Mouse (Mus musculus) midbrain, embryonic 10.5 days (tissue): ENCODE data around the gene Gm38100. TPM values are rescaled to one million over a fixed set of nuclear protein-coding genes. Genes with fewer than 3 reads are reported as not detected.
A peak's percentile ranks its signal among the peaks of the same experiment; 100 is the strongest.

Experiments
- DNase-seq: peaks from one replicate; pipeline ENCODE4 v3.0.0-alpha.2; 2017; ENCODE audit warnings: low spot score
- H3K27ac ChIP-seq: fragments of 300-500 bp; sonication (generic); replicated peaks from 2 replicates; pipeline ENCODE4 v1.5.1; 2016; ENCODE audit warnings: mild to moderate bottlenecking
- H3K27me3 ChIP-seq: fragments of 300-500 bp; sonication (generic); 2 replicates; pipeline ENCODE4 v1.6.1; 2016; ENCODE audit warnings: low read depth, mild to moderate bottlenecking; ENCODE audit not compliant: poor library complexity, severe bottlenecking
- H3K36me3 ChIP-seq: fragments of 300-500 bp; sonication (generic); 2 replicates; pipeline ENCODE4 v1.6.1; 2016; ENCODE audit warnings: mild to moderate bottlenecking, moderate library complexity
- H3K4me1 ChIP-seq: fragments of 300-500 bp; sonication (generic); 2 replicates; pipeline ENCODE4 v1.6.1; 2016
- H3K4me3 ChIP-seq: fragments of 300-500 bp; sonication (generic); 2 replicates; pipeline ENCODE4 v1.5.1; 2016; ENCODE audit warnings: mild to moderate bottlenecking, moderate library complexity
- H3K9me3 ChIP-seq: fragments of 300-500 bp; sonication (generic); replicated peaks from 2 replicates; pipeline ENCODE4 v1.6.1; 2016; ENCODE audit warnings: mild to moderate bottlenecking
- WGBS: fragments of 180-500 bp; shearing (Covaris S2); methylation state at CpG from one replicate; pipeline ENCODE4 v1.1.7; 2016; 5-methylcytosine and 5-hydroxymethylcytosine counted together
- polyA plus RNA-seq: library from polyadenylated mRNA; unstranded; fragments of >200 nt; fragmentation: Nextera tagmentation; extraction: Ambion mirVana; gene quantifications from 2 replicates; pipeline ENCODE4 v1.2.1, GENCODE M21; 2016

Gm38100 gene
- polyA plus RNA-seq, 1 experiment from 2014 or later, result 0.16 TPM

DNA sequence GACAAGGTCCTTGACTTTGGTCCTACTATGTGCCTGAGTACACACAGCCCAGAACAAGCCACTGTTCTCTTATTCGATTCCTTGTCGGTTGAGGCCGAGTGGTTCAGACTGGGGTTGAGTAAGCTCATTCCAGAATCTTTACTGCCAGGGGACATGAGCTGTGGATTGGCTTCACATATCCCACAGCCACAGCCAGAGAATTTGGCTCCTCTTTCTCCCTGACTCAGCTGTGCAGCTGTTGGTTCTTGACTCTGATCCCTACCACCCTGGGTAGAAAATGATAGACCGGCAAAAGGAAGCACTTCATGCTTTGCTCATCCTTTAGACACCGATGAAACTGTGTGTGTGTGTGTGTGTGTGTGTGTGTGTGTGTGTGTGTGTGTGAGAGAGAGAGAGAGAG, 11.3 kb downstream of the Gm38100 start:
- Histone ChIP-seq H3K4me1 (no peaks in the 10 kb centered on the region), H3K4me3 (no peak overlapping the region), H3K27ac (no peak overlapping the region), H3K36me3 (no peaks in the 10 kb centered on the region), H3K9me3 (no peaks in the 10 kb centered on the region), H3K27me3 (no peaks in the 10 kb centered on the region)
- 94% methylated on average over 5 of the region's 5 CpGs for WGBS
- no peak for DNase-seq

DNA sequence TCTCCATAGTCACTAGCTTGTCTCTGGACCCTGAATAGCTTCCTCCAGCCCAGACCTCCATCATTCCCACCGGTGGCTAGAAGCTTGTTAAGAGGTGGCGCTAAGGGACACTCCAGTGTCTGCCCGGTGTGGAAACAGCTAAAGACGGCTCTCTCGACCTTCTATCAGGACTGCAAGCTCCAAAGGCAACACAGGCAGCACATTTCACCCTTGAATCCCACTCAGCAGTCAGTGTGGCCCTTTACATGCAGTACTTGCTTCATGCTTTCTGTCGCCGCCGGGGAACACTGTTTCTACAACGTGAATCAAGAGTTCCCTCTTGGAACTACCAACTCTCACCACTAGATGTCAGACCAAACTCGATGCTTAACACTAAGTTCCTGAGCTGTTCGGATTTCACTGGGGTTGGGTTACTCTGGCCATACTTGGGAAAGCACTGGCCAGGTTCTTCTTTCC, 16.2 kb downstream of the Gm38100 start:
- no peaks in the 10 kb centered on the region for H3K9me3 ChIP-seq
- peak; percentile 67 for DNase-seq
- H3K27me3 ChIP-seq, result no peaks in the 10 kb centered on the region
- no peaks in the 10 kb centered on the region for H3K36me3 ChIP-seq
- 11% methylated on average over 11 of the region's 11 CpGs for WGBS
- H3K4me1 ChIP-seq, result no peaks in the 10 kb centered on the region
- no peak overlapping the region for H3K27ac ChIP-seq
- peak overlapping the region; percentile 35 for H3K4me3 ChIP-seq

GRCm38 (mm10) chr1:175938731-175939130, 18.6 kb downstream of the Gm38100 start:
- 90% methylated on average over 3 of the region's 3 CpGs for WGBS
- no peaks in the 10 kb centered on the region for H3K4me1 ChIP-seq
- H3K27me3 ChIP-seq, result no peaks in the 10 kb centered on the region
- no peak overlapping the region for H3K4me3 ChIP-seq
- no peaks in the 10 kb centered on the region for H3K9me3 ChIP-seq
- no peaks in the 10 kb centered on the region for H3K36me3 ChIP-seq
- no peak overlapping the region for H3K27ac ChIP-seq
- DNase-seq, result no peak

- Histone ChIP-seq H3K4me3 (no peak overlapping the region), H3K4me1 (no peaks in the 10 kb centered on the region), H3K36me3 (no peaks in the 10 kb centered on the region), H3K27me3 (no peaks in the 10 kb centered on the region), H3K9me3 (no peaks in the 10 kb centered on the region), H3K27ac (no peak overlapping the region)
- no peak for DNase-seq
- 94% methylated on average over 7 of the region's 7 CpGs for WGBS
Observed at GRCm38 (mm10) chr1:175943168-175943567, 23.0 kb downstream of the Gm38100 start.

- H3K9me3 ChIP-seq, result no peaks in the 10 kb centered on the region
- DNase-seq, result no peak
- H3K4me3 ChIP-seq, result no peak overlapping the region
- no peaks in the 10 kb centered on the region for H3K4me1 ChIP-seq
- H3K27ac ChIP-seq, result no peak overlapping the region
- WGBS, result 92% methylated on average over 4 of the region's 4 CpGs
- H3K36me3 ChIP-seq, result no peaks in the 10 kb centered on the region
- no peaks in the 10 kb centered on the region for H3K27me3 ChIP-seq
Observed at GRCm38 (mm10) chr1:175946718-175947315, 26.7 kb downstream of the Gm38100 start.

DNA sequence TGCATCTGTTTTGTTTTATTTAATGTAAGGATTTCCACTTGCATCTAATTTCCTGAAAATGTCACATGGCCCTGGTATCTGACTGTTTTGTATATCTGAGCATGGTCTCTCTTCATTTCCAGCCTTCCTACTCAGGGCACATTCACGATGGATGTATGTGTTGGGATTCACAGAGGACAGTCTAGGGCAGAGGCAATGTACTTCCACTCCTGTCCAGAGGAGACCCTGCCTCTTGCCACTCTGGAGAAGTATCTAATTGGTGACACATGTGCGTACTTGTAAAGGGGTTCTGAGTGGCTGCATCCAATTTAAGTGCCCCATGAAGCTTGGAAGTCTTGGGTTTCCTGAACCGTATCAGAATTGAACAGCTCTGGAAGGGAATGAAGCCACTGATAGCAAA, 30.3 kb downstream of the Gm38100 start:
- DNase-seq, result no peak
- WGBS, result 79% methylated on average over 3 of the region's 3 CpGs

GRCm38 (mm10) chr1:175950851-175951250, 30.7 kb downstream of the Gm38100 start:
- Histone ChIP-seq H3K4me3 (no peak overlapping the region), H3K4me1 (no peaks in the 10 kb centered on the region), H3K27me3 (no peaks in the 10 kb centered on the region), H3K27ac (no peak overlapping the region), H3K9me3 (no peaks in the 10 kb centered on the region), H3K36me3 (no peaks in the 10 kb centered on the region)
- 84% methylated on average over 2 of the region's 2 CpGs for WGBS
- DNase-seq, result no peak

More for the DNA sequence above, 30.3 kb downstream of the Gm38100 start:
- Histone ChIP-seq H3K36me3 (no peaks in the 10 kb centered on the region), H3K27me3 (no peaks in the 10 kb centered on the region), H3K27ac (no peak overlapping the region), H3K4me1 (no peaks in the 10 kb centered on the region), H3K9me3 (no peaks in the 10 kb centered on the region), H3K4me3 (no peak overlapping the region)

- no peaks in the 10 kb centered on the region for H3K9me3 ChIP-seq
- no peaks in the 10 kb centered on the region for H3K36me3 ChIP-seq
- H3K4me3 ChIP-seq, result no peak overlapping the region
- DNase-seq, result no peak
- H3K4me1 ChIP-seq, result no peaks in the 10 kb centered on the region
- H3K27ac ChIP-seq, result no peak overlapping the region
- H3K27me3 ChIP-seq, result no peaks in the 10 kb centered on the region
- WGBS, result 93% methylated on average over 2 of the region's 2 CpGs
Observed at GRCm38 (mm10) chr1:175961786-175962185, 41.7 kb downstream of the Gm38100 start.

DNA sequence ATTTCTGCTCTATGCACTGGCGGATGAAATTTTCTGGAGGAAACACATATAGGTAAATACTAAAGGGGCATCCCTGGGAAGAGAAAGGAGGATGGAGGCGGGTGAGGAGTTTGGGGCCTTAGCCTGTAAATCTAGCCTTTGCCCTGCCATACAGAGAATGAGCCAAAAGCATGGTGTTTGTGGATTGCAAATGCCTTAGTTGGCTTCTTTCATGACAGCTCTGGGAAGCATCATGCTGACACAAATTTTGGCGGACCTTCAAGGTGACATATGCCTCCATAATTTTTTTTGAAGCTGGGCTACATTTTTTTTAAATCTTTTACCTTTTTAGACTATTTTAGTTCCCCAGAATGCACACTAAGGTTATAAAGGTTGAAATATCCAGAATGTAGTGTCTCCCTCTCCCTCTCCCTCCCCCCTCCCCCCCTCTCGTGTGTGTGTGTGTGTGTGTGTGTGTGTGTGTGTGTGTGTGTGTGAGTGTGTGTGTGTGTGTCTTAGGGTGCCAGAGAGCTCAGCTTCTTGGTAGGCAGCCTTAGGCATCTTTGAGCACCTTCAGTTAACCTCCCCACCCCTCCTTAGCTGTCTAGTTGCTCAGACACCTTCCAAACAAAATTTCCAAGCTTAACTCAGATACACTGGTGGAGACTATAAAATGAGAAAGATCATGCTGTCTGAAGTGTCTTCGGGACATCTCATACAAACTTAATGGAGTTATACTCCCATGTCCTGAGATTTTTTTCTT, 47.0 kb downstream of the Gm38100 start:
- WGBS, result 89% methylated on average over 5 of the region's 5 CpGs
- no peaks in the 10 kb centered on the region for H3K9me3 ChIP-seq
- no peak for DNase-seq

GRCm38 (mm10) chr1:175970710-175971109, 50.6 kb downstream of the Gm38100 start:
- Histone ChIP-seq H3K27ac (no peak overlapping the region), H3K4me3 (no peak overlapping the region), H3K27me3 (no peaks in the 10 kb centered on the region), H3K36me3 (no peaks in the 10 kb centered on the region), H3K9me3 (no peaks in the 10 kb centered on the region), H3K4me1 (no peaks in the 10 kb centered on the region)
- WGBS, result 83% methylated on average over 5 of the region's 5 CpGs
- DNase-seq, result no peak

More for the DNA sequence above, 47.0 kb downstream of the Gm38100 start:
- Histone ChIP-seq H3K4me3 (no peak overlapping the region), H3K27me3 (no peaks in the 10 kb centered on the region), H3K4me1 (no peaks in the 10 kb centered on the region), H3K27ac (no peak overlapping the region), H3K36me3 (no peaks in the 10 kb centered on the region)

Other genes with a start within 250 kb of the Gm38100 start
- 14.7 and 16.4 TPM in 2 replicates for gene Opn3, start 227.6 kb upstream of the Gm38100 start, polyA plus RNA-seq
- gene Chml, start 227.4 kb upstream of the Gm38100 start, polyA plus RNA-seq, result 4.6 and 5.1 TPM in 2 replicates
- gene Wdr64, start 221.7 kb upstream of the Gm38100 start, polyA plus RNA-seq, result not detected in 2 replicates
- gene Exo1, start 39.7 kb upstream of the Gm38100 start, polyA plus RNA-seq, result 120 and 138 TPM in 2 replicates
- 0.50 and 0.95 TPM in 2 replicates for gene Rbm8a2, start 58.8 kb downstream of the Gm38100 start, polyA plus RNA-seq